Mouse (Mus musculus) CH12.LX (cell line): ENCODE results near the gene Zmat5. TPM values are rescaled to one million over a fixed set of nuclear protein-coding genes. Genes with fewer than 3 reads are reported as not detected.

Experiments used
- DNase-seq: peaks from one replicate; pipeline ENCODE4 v3.0.0-alpha.2; 2013; ENCODE audit errors: extremely low read depth
- H3K27ac ChIP-seq: 2 replicates; pipeline ENCODE4 v1.5.1; 2012; ENCODE audit warnings: low read depth, mild to moderate bottlenecking, control low read depth, moderate library complexity; ENCODE audit not compliant: insufficient read depth
- H3K27me3 ChIP-seq: replicated peaks from 2 replicates; pipeline ENCODE3; 2012; ENCODE audit warnings: inconsistent platforms
- H3K36me3 ChIP-seq, 2 experiments: replicated peaks in 1 of 2; 2 replicates each; pipeline versions ENCODE3 to v1.6.1; 2012; ENCODE audit warnings: inconsistent platforms in 1 of 2, low read length in 1 of 2, mild to moderate bottlenecking in 1 of 2, mixed read lengths in 1 of 2, moderate library complexity in 1 of 2; ENCODE audit not compliant: control insufficient read depth in 1 of 2, insufficient read depth in 1 of 2
- H3K4me1 ChIP-seq, 2 experiments: 2 replicates each; pipeline ENCODE4 v1.6.1; 2012; ENCODE audit warnings: inconsistent platforms in 1 of 2, moderate library complexity in 1 of 2; ENCODE audit not compliant: insufficient read depth in 2 of 2, control insufficient read depth in 1 of 2
- H3K4me2 ChIP-seq: 2 replicates; pipeline ENCODE4 v1.6.1; 2012; ENCODE audit warnings: low read depth, mild to moderate bottlenecking, control low read depth; ENCODE audit not compliant: poor library complexity, insufficient read depth, severe bottlenecking
- H3K4me3 ChIP-seq, 3 experiments: fragments of 150-350 bp in 1 of 3; sonication (generic) in 1 of 3; replicated peaks in 1 of 3; 2 replicates each; pipeline versions ENCODE3 to v1.5.1; 2011 to 2012; ENCODE audit warnings: low read depth in 2 of 3, low read length in 2 of 3, mild to moderate bottlenecking in 2 of 3, moderate library complexity in 2 of 3, control low read depth in 1 of 3, improper control_type of control experiment in 1 of 3, inconsistent platforms in 1 of 3, mixed read lengths in 1 of 3; ENCODE audit not compliant: poor library complexity in 1 of 3
- H3K79me2 ChIP-seq: replicated peaks from 2 replicates; pipeline ENCODE4 v1.6.1; 2012; ENCODE audit warnings: mild to moderate bottlenecking, moderate library complexity; ENCODE audit not compliant: control insufficient read depth, poor library complexity, insufficient read depth, severe bottlenecking; ENCODE audit errors: extremely low read depth
- H3K9ac ChIP-seq: 2 replicates; pipeline ENCODE4 v1.6.1; 2012; ENCODE audit warnings: low read depth, mild to moderate bottlenecking, control low read depth, moderate library complexity; ENCODE audit not compliant: insufficient read depth
- H3K9me3 ChIP-seq: replicated peaks from 2 replicates; pipeline ENCODE3; 2012; ENCODE audit warnings: low read length, inconsistent platforms, mixed read lengths
- BHLHE40 ChIP-seq: IDR thresholded peaks from 2 replicates; pipeline ENCODE4 v1.6.1; 2011; ENCODE audit warnings: mild to moderate bottlenecking, low read depth, low read length, improper control_type of control experiment
- CHD1 ChIP-seq: IDR thresholded peaks from 2 replicates; pipeline ENCODE4 v1.6.1; 2012; ENCODE audit warnings: low read depth, low read length, improper control_type of control experiment, inconsistent platforms
- CHD2 ChIP-seq: IDR thresholded peaks from 2 replicates; pipeline ENCODE4 v1.6.1; 2011; ENCODE audit warnings: low read length, improper control_type of control experiment
- CTCF ChIP-seq, 2 experiments: IDR thresholded peaks in 1 of 2; conservative IDR thresholded peaks in 1 of 2; 2 replicates each; pipeline ENCODE4 v1.5.1; 2011 to 2012; ENCODE audit warnings: low read depth in 2 of 2, low read length in 2 of 2, improper control_type of control experiment in 1 of 2, inconsistent platforms in 1 of 2, mild to moderate bottlenecking in 1 of 2, moderate library complexity in 1 of 2
- E2F4 ChIP-seq: IDR thresholded peaks from 2 replicates; pipeline ENCODE4 v1.6.1; 2011; ENCODE audit warnings: low read depth, low read length, improper control_type of control experiment; ENCODE audit not compliant: insufficient replicate concordance
- ELF1 ChIP-seq: IDR thresholded peaks from 2 replicates; pipeline ENCODE4 v1.6.1; 2014; ENCODE audit warnings: low read depth, mild to moderate bottlenecking, inconsistent platforms, low read length, improper control_type of control experiment
- EP300 ChIP-seq: IDR thresholded peaks from 2 replicates; pipeline ENCODE4 v1.6.1; 2011; ENCODE audit warnings: low read length, improper control_type of control experiment
- ETS1 ChIP-seq: conservative IDR thresholded peaks from 2 replicates; pipeline ENCODE4 v1.6.1; 2012; ENCODE audit warnings: low read depth, mild to moderate bottlenecking, inconsistent platforms, low read length, improper control_type of control experiment, moderate library complexity
- GABPA ChIP-seq: IDR thresholded peaks from 2 replicates; pipeline ENCODE4 v1.6.1; 2012; ENCODE audit warnings: low read depth, low read length, improper control_type of control experiment, inconsistent platforms; ENCODE audit not compliant: insufficient replicate concordance
- HCFC1 ChIP-seq: IDR thresholded peaks from 2 replicates; pipeline ENCODE4 v1.6.1; 2012; ENCODE audit warnings: low read depth, mild to moderate bottlenecking, inconsistent platforms, low read length, improper control_type of control experiment
- IRF4 ChIP-seq: IDR thresholded peaks from 2 replicates; pipeline ENCODE4 v1.6.1; 2014; ENCODE audit warnings: low read depth, mild to moderate bottlenecking, inconsistent platforms, low read length, improper control_type of control experiment
- JUN ChIP-seq: IDR thresholded peaks from 2 replicates; pipeline ENCODE4 v1.6.1; 2011; ENCODE audit warnings: low read depth, mild to moderate bottlenecking, low read length, improper control_type of control experiment, moderate library complexity; ENCODE audit not compliant: insufficient read depth
- JUND ChIP-seq: conservative IDR thresholded peaks from 2 replicates; pipeline ENCODE4 v1.6.1; 2011; ENCODE audit warnings: low read depth, low read length, improper control_type of control experiment
- KAT2A ChIP-seq: IDR thresholded peaks from 2 replicates; pipeline ENCODE4 v1.6.1; 2012; ENCODE audit warnings: low read length, improper control_type of control experiment, inconsistent platforms; ENCODE audit not compliant: insufficient replicate concordance
- MAFK ChIP-seq: IDR thresholded peaks from 2 replicates; pipeline ENCODE4 v1.6.1; 2011; ENCODE audit warnings: low read length, improper control_type of control experiment; ENCODE audit not compliant: insufficient replicate concordance
- MAX ChIP-seq: IDR thresholded peaks from 2 replicates; pipeline ENCODE4 v1.6.1; 2011; ENCODE audit warnings: low read length, improper control_type of control experiment
- MAZ ChIP-seq: IDR thresholded peaks from 2 replicates; pipeline ENCODE4 v1.6.1; 2012; ENCODE audit warnings: low read depth, mild to moderate bottlenecking, inconsistent platforms, low read length, improper control_type of control experiment, moderate library complexity
- MEF2A ChIP-seq: IDR thresholded peaks from 2 replicates; pipeline ENCODE4 v1.6.1; 2014; ENCODE audit warnings: low read depth, mild to moderate bottlenecking, inconsistent platforms, low read length, improper control_type of control experiment, borderline replicate concordance
- MXI1 ChIP-seq: IDR thresholded peaks from 2 replicates; pipeline ENCODE4 v1.6.1; 2011; ENCODE audit warnings: mild to moderate bottlenecking, low read depth, low read length, improper control_type of control experiment
- MYC ChIP-seq: IDR thresholded peaks from 2 replicates; pipeline ENCODE4 v1.6.1; 2011; ENCODE audit warnings: low read depth, mild to moderate bottlenecking, improper control_type of control experiment, low read length
- NELFE ChIP-seq: IDR thresholded peaks from 2 replicates; pipeline ENCODE4 v1.6.1; 2011; ENCODE audit warnings: low read depth, low read length, improper control_type of control experiment
- NRF1 ChIP-seq: IDR thresholded peaks from 2 replicates; pipeline ENCODE4 v1.6.1; 2014; ENCODE audit warnings: low read depth, mild to moderate bottlenecking, inconsistent platforms, low read length, improper control_type of control experiment, moderate library complexity
- PAX5 ChIP-seq: IDR thresholded peaks from 2 replicates; pipeline ENCODE4 v1.6.1; 2012; ENCODE audit warnings: low read length, inconsistent platforms, mixed read lengths
- POLR2A ChIP-seq: IDR thresholded peaks from 2 replicates; pipeline ENCODE4 v1.6.1; 2011; ENCODE audit warnings: low read depth, mild to moderate bottlenecking, improper control_type of control experiment, low read length
- POLR2AphosphoS2 ChIP-seq: IDR thresholded peaks from 2 replicates; pipeline ENCODE4 v1.6.1; 2011; ENCODE audit warnings: low read depth, low read length, improper control_type of control experiment
- RAD21 ChIP-seq: IDR thresholded peaks from 2 replicates; pipeline ENCODE4 v1.6.1; 2011; ENCODE audit warnings: low read depth, mild to moderate bottlenecking, low read length, improper control_type of control experiment, moderate library complexity
- RCOR1 ChIP-seq: conservative IDR thresholded peaks from 2 replicates; pipeline ENCODE4 v1.6.1; 2012; ENCODE audit warnings: low read depth, mild to moderate bottlenecking, inconsistent platforms, low read length, improper control_type of control experiment
- SIN3A ChIP-seq: IDR thresholded peaks from 2 replicates; pipeline ENCODE4 v1.6.1; 2012; ENCODE audit warnings: low read length, improper control_type of control experiment, inconsistent platforms
- SMC3 ChIP-seq: IDR thresholded peaks from 2 replicates; pipeline ENCODE4 v1.6.1; 2011; ENCODE audit warnings: low read depth, low read length, improper control_type of control experiment
- TBP ChIP-seq: conservative IDR thresholded peaks from 2 replicates; pipeline ENCODE4 v1.6.1; 2011; ENCODE audit warnings: low read depth, low read length, improper control_type of control experiment
- TCF12 ChIP-seq: IDR thresholded peaks from 2 replicates; pipeline ENCODE4 v1.6.1; 2014; ENCODE audit warnings: low read depth, mild to moderate bottlenecking, inconsistent platforms, low read length, improper control_type of control experiment
- UBTF ChIP-seq: IDR thresholded peaks from 2 replicates; pipeline ENCODE4 v1.6.1; 2012; ENCODE audit warnings: low read depth, mild to moderate bottlenecking, inconsistent platforms, low read length, improper control_type of control experiment, moderate library complexity
- USF1 ChIP-seq: IDR thresholded peaks from 2 replicates; pipeline ENCODE4 v1.6.1; 2014; ENCODE audit warnings: low read depth, mild to moderate bottlenecking, inconsistent platforms, low read length, improper control_type of control experiment
- USF2 ChIP-seq: conservative IDR thresholded peaks from 2 replicates; pipeline ENCODE4 v1.6.1; 2011; ENCODE audit warnings: low read depth, low read length, improper control_type of control experiment
- ZC3H11A ChIP-seq: IDR thresholded peaks from 2 replicates; pipeline ENCODE4 v1.6.1; 2012; ENCODE audit warnings: low read depth, mild to moderate bottlenecking, inconsistent platforms, low read length, improper control_type of control experiment
- ZKSCAN1 ChIP-seq: IDR thresholded peaks from 2 replicates; pipeline ENCODE4 v1.6.1; 2012; ENCODE audit warnings: low read depth, inconsistent platforms, low read length, improper control_type of control experiment, borderline replicate concordance
- ZMIZ1 ChIP-seq: IDR thresholded peaks from 2 replicates; pipeline ENCODE4 v1.6.1; 2012; ENCODE audit warnings: low read depth, mild to moderate bottlenecking, inconsistent platforms, low read length, improper control_type of control experiment
- ZNF384 ChIP-seq: IDR thresholded peaks from 2 replicates; pipeline ENCODE4 v1.6.1; 2012; ENCODE audit warnings: low read depth, low read length, improper control_type of control experiment, inconsistent platforms
- dilution Hi-C: fragments of 300-500 bp; cut with MboI; formaldehyde crosslinking; loops from 2 replicates; pipeline ENCODE4 v1.14.3; 2020; ENCODE audit warnings: low sequenced_read_pairs; ENCODE audit not compliant: extremely low pct_unique_long_range_greater_than_20kb, extremely low pct_ligation_motif_present
- in situ Hi-C: fragments of 300-500 bp; cut with MboI; formaldehyde crosslinking; loops from 3 replicates; pipeline ENCODE4 v1.14.3; 2019; ENCODE audit warnings: low sequenced_read_pairs, low pct_ligation_motif_present, low pct_unique_long_range_greater_than_20kb, mixed read lengths
- polyA plus RNA-seq: library from polyadenylated mRNA; unstranded; fragments of >175 nt; gene quantifications from 2 replicates; pipeline ENCODE4 v1.2.1, GENCODE M21; 2012; ENCODE audit warnings: low read depth; ENCODE audit not compliant: insufficient read length
- total RNA-seq, 2 experiments: library from RNA; depleted of rRNA; stranded (reverse); fragments of 300-350 nt in 1 of 2; fragments of >200 nt in 1 of 2; gene quantifications; 2 replicates each; pipeline ENCODE4 v1.2.3; 2012 to 2014

Zmat5 gene
- total and polyA plus RNA-seq, 3 experiments: 35.9 to 75.2 (median 51.4) TPM

- Histone ChIP-seq H3K9me3 (no peaks in the 10 kb centered on the region), H3K4me3 (no peak overlapping the region), H3K36me3 (peaks cover 35 to 56% of the 10 kb centered on the region in 2 experiments), H3K79me2 (no peaks in the 10 kb centered on the region), H3K4me2 (peak overlapping the region; percentile 62), H3K4me1 (peaks cover 3 to 29% of the 10 kb centered on the region in 2 experiments), H3K27me3 (no peaks in the 10 kb centered on the region)
- in situ Hi-C loops: no loop called here
- TF ChIP-seq USF1 (no peak), GABPA (peak; percentile 36; the same call in 1 of the 2 replicates), POLR2AphosphoS2 (no peak), HCFC1 (no peak), ZC3H11A (no peak), MXI1 (peak; percentile 50; the same call in 1 of the 2 replicates), IRF4 (peak; percentile 92), JUND (peak; percentile 65; the same call in 1 of the 2 replicates), TCF12 (peak; percentile 22; the same call in 1 of the 2 replicates), SMC3 (no peak), USF2 (no peak), JUN (peak; percentile 81), ELF1 (no peak), NELFE (no peak), BHLHE40 (peak; percentile 92), CHD2 (no peak), MYC (0 out of 2 replicates have a peak, but pooled peaks have one; percentile 41), RAD21 (no peak), MAZ (no peak), ZMIZ1 (no peak), ETS1 (peak; percentile 87), ZKSCAN1 (no peak), UBTF (0 out of 2 replicates have a peak, but pooled peaks have one; percentile 54), KAT2A (no peak), CHD1 (no peak), PAX5 (no peak), POLR2A (peak; percentile 31; the same call in 1 of the 2 replicates), E2F4 (no peak), NRF1 (no peak), CTCF (conservative IDR thresholded peaks at IDR 0.05 in 1 of 2, IDR thresholded peaks at IDR 0.05 in 1 of 2; ENCODE audit: low read depth in 2 of 2, low read length in 2 of 2) (no peak), MAFK (peak; percentile 98), MEF2A (peak; percentile 43; the same call in 1 of the 2 replicates), SIN3A (peak; percentile 82), EP300 (peak; percentile 81), TBP (no peak), ZNF384 (no peak), MAX (no peak), RCOR1 (no peak)
- TF ChIP-seq, all 38 proteins: peak for 15
- dilution Hi-C loops: no loop called here
- DNase-seq: peak; percentile 92
- Histone ChIP-seq H3K27ac (peak overlapping the region; percentile 27; the same call in 1 of the 2 replicates), H3K9ac (peak overlapping the region; percentile 12; the same call in 1 of the 2 replicates)
Observed at GRCm38 (mm10) chr11:4661324-4661723, 43.2 kb upstream of the Zmat5 start.
